Mouse (Mus musculus): ENCODE results near the gene 9230112D13Rik.

GRCm38 (mm10) chr14:34508842-34509439 is 13.7 kb downstream of the 9230112D13Rik start:
- TF ChIP-seq CTCF (IDR thresholded peaks at IDR 0.05; ENCODE audit: borderline replicate concordance, insufficient read depth, low read depth, low read length) (no peak), POLR2A (IDR thresholded peaks at IDR 0.05; ENCODE audit: borderline replicate concordance, insufficient read depth, low read length) (no peak)

All from cerebellum, adult 2 months (tissue).